Mouse (Mus musculus) adrenal gland, postnatal 4 days (tissue): ENCODE measurements around the gene Nanos2. TPM values are rescaled to one million over a fixed set of nuclear protein-coding genes. Genes with fewer than 3 reads are reported as not detected.

Source experiments
- DNase-seq, 2 experiments: peaks; one replicate each; pipeline ENCODE4 v3.0.0; 2021 to 2022; ENCODE audit warnings: low spot score in 2 of 2, mixed read lengths in 2 of 2
- total RNA-seq, 2 experiments: library from RNA; stranded (reverse); gene quantifications; 2 replicates each; pipeline ENCODE4 v1.2.3; 2021

Nanos2 gene
- total RNA-seq, 2 experiments from 2014 or later: 0.20 TPM; not detected in 1

GRCm38 (mm10) chr7:19016042-19016441 lies 28.8 kb downstream of the Nanos2 start:
- no peak for DNase-seq

- DNase-seq: no peak
Observed at GRCm38 (mm10) chr7:19017909-19018308, 30.7 kb downstream of the Nanos2 start.

GRCm38 (mm10) chr7:19021048-19021447 lies 33.8 kb downstream of the Nanos2 start:
- DNase-seq: no peak

- no peak for DNase-seq
Observed at GRCm38 (mm10) chr7:19022189-19022958, 35.2 kb downstream of the Nanos2 start.

- no peak for DNase-seq
Observed at GRCm38 (mm10) chr7:19023357-19023814, 36.2 kb downstream of the Nanos2 start, which contains the start of gene Foxa3. Gene Foxa3, minus strand, starts transcription at chr7:19023538.

- peak; percentile 79 to 87 for DNase-seq
Observed at GRCm38 (mm10) chr7:19024096-19024506, 36.9 kb downstream of the Nanos2 start, which contains the start of gene Sympk. Gene Sympk, plus strand, starts transcription at chr7:19024377.

GRCm38 (mm10) chr7:19024581-19025255 lies 37.5 kb downstream of the Nanos2 start:
- no peak for DNase-seq

GRCm38 (mm10) chr7:19028067-19028466 lies 40.9 kb downstream of the Nanos2 start:
- DNase-seq: no peak

- DNase-seq: no peak
Observed at GRCm38 (mm10) chr7:19029084-19029653, 42.0 kb downstream of the Nanos2 start.

GRCm38 (mm10) chr7:19031641-19032040 lies 44.4 kb downstream of the Nanos2 start:
- no peak for DNase-seq

Other genes starting within 250 kb of the Nanos2 start
- not detected for gene Psg19, start 188.9 kb upstream of the Nanos2 start, total RNA-seq
- gene Psg17, start 165.8 kb upstream of the Nanos2 start, total RNA-seq: not detected
- gene Mill2, start 147.4 kb upstream of the Nanos2 start, total RNA-seq: 1 to 10 TPM; 5.1 to 8.1 TPM
- 10 to 100 TPM in 1 of 2 experiments, 1 to 10 TPM in 1; 7.2 to 12.0 TPM for gene Pglyrp1, start 116.1 kb upstream of the Nanos2 start, total RNA-seq
- gene Ccdc61, start 77.0 kb upstream of the Nanos2 start, total RNA-seq: 10 to 100 TPM; 16.5 to 19.2 TPM
- gene Nova2, start 61.5 kb upstream of the Nanos2 start, total RNA-seq: 1 to 10 TPM; 7.8 to 8.2 TPM
- 1 to 10 TPM; 7.2 to 8.3 TPM for gene Mypop, start 3.8 kb downstream of the Nanos2 start, total RNA-seq
- 10 to 100 TPM; 44.3 to 49.1 TPM for gene Irf2bp1, start 16.6 kb downstream of the Nanos2 start, total RNA-seq
- gene Foxa3, start 36.1 kb downstream of the Nanos2 start, total RNA-seq: 1 to 10 TPM in 1 of 2 experiments, under 1 TPM in 1; 0.50 to 4.5 TPM
- gene Sympk, start 37.0 kb downstream of the Nanos2 start, total RNA-seq: 100 to 1,000 TPM; 109 to 119 TPM
- gene Rsph6a, start 67.3 kb downstream of the Nanos2 start, total RNA-seq: not detected
- gene Dmwd, start 88.8 kb downstream of the Nanos2 start, total RNA-seq: 10 to 100 TPM; 67.0 to 70.3 TPM
- gene Dmpk, start 96.4 kb downstream of the Nanos2 start, total RNA-seq: 10 to 100 TPM; 70.0 to 74.7 TPM
- gene Six5, start 107.2 kb downstream of the Nanos2 start, total RNA-seq: 10 to 100 TPM; 23.4 to 25.3 TPM
- under 1 TPM; 0.59 to 0.98 TPM for gene Gm4969, start 131.0 kb downstream of the Nanos2 start, total RNA-seq
- 10 to 100 TPM; 13.7 to 14.6 TPM for gene Fbxo46, start 132.5 kb downstream of the Nanos2 start, total RNA-seq
- 10 to 100 TPM; 16.1 TPM for gene Qpctl, start 161.9 kb downstream of the Nanos2 start, total RNA-seq
- gene Snrpd2, start 162.3 kb downstream of the Nanos2 start, total RNA-seq: 100 to 1,000 TPM; 111 to 116 TPM
- gene Gipr, start 178.7 kb downstream of the Nanos2 start, total RNA-seq: 1 to 10 TPM; 1.9 to 2.5 TPM
- gene Eml2, start 189.0 kb downstream of the Nanos2 start, total RNA-seq: 10 to 100 TPM; 44.8 to 46.7 TPM
- gene Gpr4, start 225.1 kb downstream of the Nanos2 start, total RNA-seq: 1 to 10 TPM; 4.5 to 4.8 TPM
- gene Opa3, start 240.9 kb downstream of the Nanos2 start, total RNA-seq: 10 to 100 TPM; 23.6 to 24.1 TPM